Comparison of ENCODE assay signal across 12 mouse cellular contexts in the genomic region with DNA sequence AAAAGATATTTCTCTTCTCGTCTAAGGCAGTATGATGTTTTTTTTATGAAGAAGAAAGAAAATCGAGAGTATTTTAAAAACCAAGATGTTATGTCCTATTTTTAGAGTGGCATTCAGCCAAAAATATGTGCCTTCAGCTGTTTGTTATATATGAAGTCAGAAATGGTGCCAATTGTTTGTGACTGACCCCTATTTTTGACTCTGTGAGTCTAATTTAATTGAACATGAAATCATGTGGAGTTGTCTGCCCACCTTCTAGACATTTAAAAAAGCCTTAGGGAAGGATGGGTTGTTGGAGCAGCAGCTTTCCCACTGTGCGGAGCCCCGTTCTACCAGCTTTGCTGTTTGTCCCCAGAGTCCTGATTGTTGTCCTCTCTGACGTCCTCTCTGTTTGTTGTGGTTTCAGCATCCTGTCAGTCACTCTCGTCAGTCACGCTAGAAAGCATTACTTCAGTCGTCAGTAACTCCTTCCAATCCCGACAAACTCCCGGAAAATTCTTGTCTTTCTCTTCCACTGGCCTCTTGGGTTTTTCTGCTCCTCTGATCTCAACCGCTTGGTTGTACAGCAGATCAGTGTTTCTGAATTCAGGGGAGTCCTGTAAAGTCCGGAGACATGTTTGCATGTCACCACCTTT. TPM values are rescaled to one million over a fixed set of nuclear protein-coding genes. Genes with fewer than 3 reads are reported as not detected.
DNase-seq lines count a peak whose midpoint lies in the region; ATAC-seq lines count a peak whose summit lies in the region.
"Had no signal": no experiment of that assay in that cellular context is flagged by ENCODE, and none has a peak within 500 bp of the region (broad histone marks: within the 10 kb centered on the region; RNA-seq: fewer than 3 reads in every experiment).

No protein-coding gene starts in this region.

- H3K36me3 ChIP-seq in heart, embryonic 11.5 days (ENCODE audit: control insufficient read depth, insufficient read depth, low read length) = no peaks in the 10 kb centered on the region
- H3K36me3 ChIP-seq in heart, embryonic 10.5 days = no peaks in the 10 kb centered on the region
- peaks cover 24% of the 10 kb centered on the region for H3K36me3 ChIP-seq in hindbrain, embryonic 14.5 days (replicated peaks; ENCODE audit: control insufficient read depth, insufficient read depth)
- H3K36me3 ChIP-seq: intestine, embryonic 15.5 days; liver, embryonic 13.5 days had no signal

- H3K9me3 ChIP-seq in heart, embryonic 11.5 days (replicated peaks; ENCODE audit: control insufficient read depth, low read length) = no peaks in the 10 kb centered on the region
- no peaks in the 10 kb centered on the region for H3K9me3 ChIP-seq in heart, embryonic 10.5 days
- no peaks in the 10 kb centered on the region for H3K9me3 ChIP-seq in hindbrain, embryonic 14.5 days (ENCODE audit: control insufficient read depth, low read length)
- H3K9me3 ChIP-seq: intestine, embryonic 15.5 days; liver, embryonic 13.5 days had no signal

- peak overlapping the region; percentile 41 for H3K4me2 ChIP-seq in heart, embryonic 11.5 days
- peak overlapping the region; percentile 97 for H3K4me2 ChIP-seq in hindbrain, embryonic 14.5 days (replicated peaks)
- H3K4me2 ChIP-seq: intestine, embryonic 15.5 days; liver, embryonic 13.5 days had no signal

- no peak overlapping the region for H3K27ac ChIP-seq in heart, embryonic 11.5 days (ENCODE audit: low read depth, low read length)
- H3K27ac ChIP-seq in heart, embryonic 10.5 days = no peak overlapping the region
- no peak overlapping the region for H3K27ac ChIP-seq in hindbrain, embryonic 14.5 days
- H3K27ac ChIP-seq: intestine, embryonic 15.5 days; liver, embryonic 13.5 days had no signal

- 38% methylated on average over 12 of the region's 12 CpGs for WGBS in heart, embryonic 11.5 days (ENCODE audit: insufficient replicate concordance)
- WGBS in heart, embryonic 10.5 days = 44% methylated on average over 12 of the region's 12 CpGs
- 36% methylated on average over 12 of the region's 12 CpGs for WGBS in hindbrain, embryonic 14.5 days

- H3K9ac ChIP-seq in heart, embryonic 11.5 days (ENCODE audit: low read depth, low read length) = no peak overlapping the region
- 0 out of 2 replicates have a peak overlapping the region, but pooled peaks have one; percentile 36 for H3K9ac ChIP-seq in hindbrain, embryonic 14.5 days
- H3K9ac ChIP-seq: intestine, embryonic 15.5 days; liver, embryonic 13.5 days had no signal

- no peak overlapping the region for H3K4me3 ChIP-seq in heart, embryonic 11.5 days (ENCODE audit: low read depth, low read length)
- H3K4me3 ChIP-seq in heart, embryonic 10.5 days = no peak overlapping the region
- H3K4me3 ChIP-seq in hindbrain, embryonic 14.5 days (replicated peaks; ENCODE audit: low read length) = peak overlapping the region; percentile 11; the same call in 1 of the 2 replicates
- H3K4me3 ChIP-seq: intestine, embryonic 15.5 days; liver, embryonic 13.5 days had no signal

- H3K27me3 ChIP-seq in heart, embryonic 11.5 days (ENCODE audit: control insufficient read depth, insufficient read depth, low read length) = no peaks in the 10 kb centered on the region
- H3K27me3 ChIP-seq in heart, embryonic 10.5 days (ENCODE audit: insufficient read depth, poor library complexity, severe bottlenecking) = no peaks in the 10 kb centered on the region
- no peaks in the 10 kb centered on the region for H3K27me3 ChIP-seq in hindbrain, embryonic 14.5 days (ENCODE audit: control insufficient read depth, insufficient read depth, low read length)
- H3K27me3 ChIP-seq: intestine, embryonic 15.5 days had no signal

- H3K4me1 ChIP-seq in heart, embryonic 11.5 days (ENCODE audit: control insufficient read depth, insufficient read depth, low read length) = no peaks in the 10 kb centered on the region; the same call in 1 of the 2 replicates
- 0 out of 2 replicates have a peak, but pooled peaks cover 6% of the 10 kb centered on the region for H3K4me1 ChIP-seq in heart, embryonic 10.5 days
- H3K4me1 ChIP-seq in hindbrain, embryonic 14.5 days (replicated peaks; ENCODE audit: control insufficient read depth, insufficient read depth, low read length) = peaks cover 23% of the 10 kb centered on the region
- H3K4me1 ChIP-seq: intestine, embryonic 15.5 days had no signal

- no peak for DNase-seq in heart, embryonic 10.5 days (ENCODE audit: low spot score)
- peak; percentile 10 for DNase-seq in retina, postnatal 1 day
- no peak for DNase-seq in retina, embryonic 14.5 days (ENCODE audit: low spot score)
- no peak for DNase-seq in hindbrain, embryonic 14.5 days (ENCODE audit: low spot score)
- DNase-seq in right cerebral cortex, postnatal 4 days = peak; percentile 15
- no peak for DNase-seq in embryo, embryonic 9.5 days (ENCODE audit: extremely low spot score)
- DNase-seq in liver = no peak
- DNase-seq: cerebellum, adult 11-12 months; liver, embryonic 13.5 days; thymus, postnatal 36 days had no signal

- no peak for ATAC-seq in heart, embryonic 11.5 days (replicated peaks; ENCODE audit: insufficient number of reproducible peaks, low FRiP score, low TSS enrichment)
- ATAC-seq in hindbrain, embryonic 14.5 days (ENCODE audit: low FRiP score) = no peak
- ATAC-seq: intestine, embryonic 15.5 days had no signal

RNA-seq across cellular contexts. Expression of a gene that starts 2.8 kb away (rescaled TPM):
- polyA plus RNA-seq in heart, embryonic 11.5 days (2014; fragmentation: Nextera tagmentation; extraction: Ambion mirVana) = 2.8 and 3.2 TPM in 2 replicates
- 3.1 and 4.1 TPM in 2 replicates for polyA plus RNA-seq in heart, embryonic 10.5 days (2016; fragmentation: Nextera tagmentation; extraction: Ambion mirVana)
- 33.5 and 38.0 TPM in 2 replicates for polyA plus RNA-seq in hindbrain, embryonic 14.5 days (2014; fragmentation: Nextera tagmentation; extraction: Ambion mirVana)

RNA-seq across cellular contexts. Expression of a gene that starts 3.0 kb away (rescaled TPM):
- 25.2 and 28.7 TPM in 2 replicates for polyA plus RNA-seq in heart, embryonic 11.5 days (2014; fragmentation: Nextera tagmentation; extraction: Ambion mirVana)
- polyA plus RNA-seq in heart, embryonic 10.5 days (2016; fragmentation: Nextera tagmentation; extraction: Ambion mirVana) = 22.2 and 27.2 TPM in 2 replicates
- 69.5 and 83.3 TPM in 2 replicates for polyA plus RNA-seq in hindbrain, embryonic 14.5 days (2014; fragmentation: Nextera tagmentation; extraction: Ambion mirVana)

Comparison
In these comparisons a context has a peak if more than half of its experiments do, and no peak if none do; other contexts are left out.
1. DNase-seq: peak in retina, postnatal 1 day (single experiment) and right cerebral cortex, postnatal 4 days (single experiment); none in heart, embryonic 10.5 days (single experiment), retina, embryonic 14.5 days (single experiment), hindbrain, embryonic 14.5 days (single experiment), embryo, embryonic 9.5 days (single experiment) and liver (single experiment).